Mouse (Mus musculus): ENCODE measurements around the gene Cdk16. TPM values are rescaled to one million over a fixed set of nuclear protein-coding genes. Genes with fewer than 3 reads are reported as not detected.

The Cdk16 gene
- total RNA-seq (2023), result 100 to 1,000 TPM in 1 of 2 experiments, 10 to 100 TPM in 1; 84.2 to 117 TPM

DNA sequence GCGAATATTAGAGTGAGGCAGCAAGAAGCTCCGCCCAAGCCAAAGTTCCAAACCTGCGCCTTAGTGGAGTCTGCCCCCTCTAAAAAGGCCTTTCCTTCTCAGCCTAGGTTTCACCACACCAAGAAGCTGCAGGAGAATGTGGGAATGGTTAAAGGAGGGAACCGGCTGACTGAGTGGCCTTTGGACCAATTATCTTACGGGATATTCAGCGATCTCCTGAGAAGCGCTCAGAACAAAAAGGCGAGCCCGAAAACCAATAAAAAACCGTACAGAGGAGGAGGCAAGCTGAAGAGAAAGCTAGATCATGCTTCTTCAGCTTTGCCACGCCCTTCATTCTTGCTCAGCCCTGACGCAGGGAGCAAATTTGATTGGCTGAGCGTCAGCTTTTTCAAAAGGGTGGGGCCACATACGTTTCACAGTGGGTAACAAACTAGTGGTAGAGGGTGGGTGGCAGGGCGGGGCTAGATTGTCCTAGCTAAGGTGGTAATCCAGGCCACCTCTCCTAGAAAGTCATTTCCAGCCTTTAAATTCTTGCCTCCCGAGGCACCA is at the start of gene Cdk16:
Gene Cdk16 (plus strand): TSS at position 436 of the 549 bp plus-strand sequence.

DNA sequence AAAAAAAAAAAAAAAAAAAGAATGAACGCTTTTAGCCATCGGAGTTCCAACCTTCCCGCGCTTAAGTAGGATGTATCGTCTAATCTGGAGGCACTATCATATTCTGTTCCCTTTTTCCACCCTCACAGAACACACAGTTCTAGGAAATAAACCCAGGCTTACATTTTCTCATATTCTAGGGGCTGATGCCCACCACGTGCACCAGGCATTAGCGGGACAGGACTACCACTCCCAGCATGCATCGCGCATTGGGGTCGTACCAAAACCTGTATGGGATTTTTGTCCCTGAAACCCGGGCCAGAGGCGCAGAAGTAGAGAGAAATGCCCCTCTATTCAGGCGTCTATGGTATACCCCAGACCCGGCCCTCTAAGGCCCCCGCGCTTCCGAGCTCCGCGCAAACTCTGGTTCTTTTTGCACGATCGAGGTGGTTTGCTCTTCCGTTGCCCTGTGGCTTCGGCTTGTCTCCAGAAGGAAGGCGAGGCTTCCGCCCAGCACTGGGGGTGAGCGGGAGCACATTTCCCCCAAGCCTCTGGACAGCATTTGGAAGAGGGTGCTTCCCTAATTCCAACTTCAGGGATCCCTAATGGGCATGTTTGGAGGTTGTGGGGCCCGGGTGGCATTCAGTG is 29.6 kb upstream of the Cdk16 start, which contains the start of gene Uba1:
Gene Uba1 (plus strand): TSS at position 301 of the 627 bp plus-strand sequence.

DNA sequence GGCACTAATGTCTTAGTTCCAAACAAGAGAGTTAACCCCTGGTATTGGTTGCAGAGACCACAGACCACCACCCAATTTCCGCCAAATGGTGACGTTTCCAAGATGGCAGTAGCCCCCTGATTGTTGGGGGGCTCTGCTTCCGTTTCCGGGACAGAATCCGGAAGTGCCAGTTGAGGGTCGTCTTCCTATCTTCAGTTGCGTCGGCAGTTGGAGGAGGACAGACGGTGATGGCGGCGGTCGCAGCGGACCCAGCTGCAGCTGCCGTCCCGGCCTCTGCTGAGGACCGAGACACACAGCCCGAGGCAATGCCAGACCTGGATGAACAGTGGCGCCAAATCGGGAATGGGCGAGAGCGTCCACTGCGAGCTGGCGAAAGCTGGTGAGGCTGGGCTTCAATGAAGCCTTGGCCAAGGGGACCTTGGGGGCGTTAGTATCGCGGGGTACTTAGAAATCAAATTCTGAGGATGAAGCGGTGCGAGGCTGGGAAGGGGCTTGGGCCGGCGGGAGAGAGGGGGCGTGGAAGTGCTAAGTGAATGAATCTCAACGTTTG is 16.1 kb downstream of the Cdk16 start, which contains the start of gene Usp11:
Gene Usp11 (plus strand): TSS at position 166 of the 550 bp plus-strand sequence.

Other genes starting within 250 kb of the Cdk16 start
- not detected for gene Rgn, start 138.2 kb upstream of the Cdk16 start, total RNA-seq (2023)
- gene Rbm10, start 70.5 kb upstream of the Cdk16 start, total RNA-seq (2023), result 10 to 100 TPM; 51.1 to 60.3 TPM
- gene Ndufb11, start 70.3 kb upstream of the Cdk16 start, total RNA-seq (2023), result 100 to 1,000 TPM; 110 to 133 TPM
- gene Uba1, start 29.6 kb upstream of the Cdk16 start, total RNA-seq (2023), result 100 to 1,000 TPM; 198 to 224 TPM
- 10 to 100 TPM; 34.3 to 41.1 TPM for gene Usp11, start 16.0 kb downstream of the Cdk16 start, total RNA-seq (2023)
- gene Araf, start 109.9 kb downstream of the Cdk16 start, total RNA-seq (2023), result 100 to 1,000 TPM; 154 to 180 TPM
- gene Timp1, start 182.2 kb downstream of the Cdk16 start, total RNA-seq (2023), result not detected
- gene Syn1, start 233.1 kb downstream of the Cdk16 start, total RNA-seq (2023), result under 1 TPM; 0.18 to 0.32 TPM
- 10 to 100 TPM; 28.6 to 45.4 TPM for gene Cfp, start 243.6 kb downstream of the Cdk16 start, total RNA-seq (2023)